Mouse (Mus musculus) intestine, embryonic 15.5 days (tissue): ENCODE measurements at regions not wholly inside any gene's neighbourhood (a gene's known extent, or its start where the extent isn't known, plus 50 kb on each side); places are given as distances from the start of the nearest gene placed in this dataset.

Experiments
- ATAC-seq: fragments of 200-750 bp; cut with Nextera tagmentation; 2 replicates; pipeline ENCODE4 v1.8.0; 2017; ENCODE audit warnings: moderate TSS enrichment, moderate library complexity
- H3K27ac ChIP-seq: fragments of 300-500 bp; sonication (generic); 2 replicates; pipeline ENCODE4 v1.5.1; 2015; ENCODE audit warnings: mild to moderate bottlenecking, inconsistent platforms
- H3K27me3 ChIP-seq: fragments of 300-500 bp; sonication (generic); replicated peaks from 2 replicates; pipeline ENCODE4 v1.6.1; 2015; ENCODE audit warnings: inconsistent platforms
- H3K36me3 ChIP-seq: fragments of 300-500 bp; sonication (generic); 2 replicates; pipeline ENCODE4 v1.6.1; 2015; ENCODE audit warnings: inconsistent platforms
- H3K4me1 ChIP-seq: fragments of 300-500 bp; sonication (generic); replicated peaks from 2 replicates; pipeline ENCODE4 v1.6.1; 2015; ENCODE audit warnings: inconsistent platforms
- H3K4me2 ChIP-seq: fragments of 300-500 bp; sonication (generic); replicated peaks from 2 replicates; pipeline ENCODE4 v1.6.1; 2015; ENCODE audit warnings: mild to moderate bottlenecking, inconsistent platforms
- H3K4me3 ChIP-seq: fragments of 300-500 bp; sonication (generic); replicated peaks from 2 replicates; pipeline ENCODE4 v1.5.1; 2015; ENCODE audit warnings: inconsistent platforms
- H3K9ac ChIP-seq: fragments of 300-500 bp; sonication (generic); 2 replicates; pipeline ENCODE4 v1.6.1; 2015; ENCODE audit warnings: inconsistent platforms
- H3K9me3 ChIP-seq: fragments of 300-500 bp; sonication (generic); 2 replicates; pipeline ENCODE4 v1.6.1; 2016; ENCODE audit warnings: inconsistent platforms
- WGBS: fragments of 180-500 bp; shearing (Covaris S2); methylation state at CpG from one replicate; pipeline ENCODE4 v1.1.7; 2015; 5-methylcytosine and 5-hydroxymethylcytosine counted together

DNA sequence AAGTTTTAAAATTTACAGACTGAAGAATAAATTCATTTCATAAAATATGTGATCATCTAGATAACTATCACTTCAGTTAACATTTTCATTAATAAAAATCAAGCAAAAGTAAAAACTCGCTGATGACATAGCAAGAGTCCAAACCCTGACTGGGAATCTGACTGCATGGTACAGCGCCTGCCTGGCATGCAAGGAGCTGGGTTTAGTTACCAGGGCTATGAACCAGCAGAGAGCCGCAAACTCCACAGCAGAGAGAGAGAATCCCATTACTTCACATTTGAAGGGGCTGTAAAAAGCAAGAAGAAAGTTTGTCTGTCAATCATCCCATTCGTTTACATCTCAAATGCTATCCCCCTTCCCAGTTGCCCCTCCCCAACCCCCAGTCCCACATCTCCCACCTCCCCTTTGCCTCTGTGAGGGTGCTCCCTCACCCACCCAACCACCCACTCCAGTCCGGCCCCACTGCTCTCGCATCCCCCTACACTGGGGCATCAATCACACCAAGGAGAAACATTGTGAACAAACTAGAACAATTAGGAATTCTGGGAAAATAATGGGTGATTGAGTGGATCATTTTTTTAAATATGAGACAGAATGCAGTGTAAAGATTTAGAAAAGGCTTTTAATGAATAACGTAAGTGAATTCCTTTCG, 487.6 kb downstream of the Efna5 start:
- H3K9me3 ChIP-seq, result no peaks in the 10 kb centered on the region
- H3K27me3 ChIP-seq, result no peaks in the 10 kb centered on the region
- 92% methylated on average over 8 of the region's 8 CpGs for WGBS
- H3K36me3 ChIP-seq, result no peaks in the 10 kb centered on the region
- H3K4me2 ChIP-seq, result no peak overlapping the region
- H3K9ac ChIP-seq, result no peak overlapping the region
- no peak overlapping the region for H3K4me3 ChIP-seq
- no peaks in the 10 kb centered on the region for H3K4me1 ChIP-seq
- H3K27ac ChIP-seq, result no peak overlapping the region
- no peak for ATAC-seq

DNA sequence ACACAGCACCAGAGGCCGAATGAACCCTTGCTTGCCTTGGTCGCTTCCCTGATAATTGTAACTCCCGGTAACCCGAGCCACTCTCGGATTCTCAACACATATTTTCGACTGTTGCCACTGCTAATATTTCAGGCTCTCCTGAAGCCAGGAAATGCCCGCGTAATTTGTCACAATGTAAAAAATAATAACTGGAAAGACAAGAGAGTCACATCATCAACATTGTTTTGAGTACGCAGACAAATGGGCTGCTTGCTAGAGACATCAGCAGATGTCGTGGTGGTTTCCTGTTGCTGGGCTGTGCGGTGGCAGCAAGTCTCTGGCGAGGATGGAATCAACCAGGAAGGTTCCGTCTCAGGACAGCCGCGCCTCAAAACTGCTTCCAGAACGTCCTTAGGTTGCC, 497.1 kb downstream of the Efna5 start:
- no peak overlapping the region for H3K4me3 ChIP-seq
- ATAC-seq, result no peak

DNA sequence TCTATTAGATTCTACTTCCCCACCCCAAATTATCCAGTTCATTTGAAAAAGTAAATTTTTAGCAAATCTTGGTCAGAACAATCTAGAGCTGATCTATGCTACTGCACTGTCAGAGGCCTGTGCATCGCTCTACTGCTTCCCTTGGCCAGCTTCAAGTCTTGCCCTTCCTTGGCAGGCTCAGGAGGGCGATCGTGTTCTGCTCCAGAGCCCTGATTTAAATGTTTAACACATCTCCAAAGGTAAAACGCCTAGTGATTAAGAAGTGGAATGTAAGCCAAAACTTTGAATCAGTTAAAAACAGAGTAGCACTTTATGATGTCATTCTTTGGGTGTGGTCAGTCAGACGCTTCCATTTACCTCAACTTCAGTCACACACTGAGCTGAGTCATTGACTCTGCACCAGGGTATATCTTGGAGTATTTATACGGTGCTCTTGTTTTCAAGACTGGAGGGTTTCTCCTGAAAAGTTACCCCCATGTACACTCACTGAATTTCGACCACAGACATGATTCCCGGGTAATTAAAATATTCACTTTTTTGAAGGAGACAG, 502.2 kb downstream of the Efna5 start:
- Histone ChIP-seq H3K27ac (no peak overlapping the region), H3K27me3 (no peaks in the 10 kb centered on the region), H3K4me2 (no peak overlapping the region), H3K4me1 (no peaks in the 10 kb centered on the region), H3K9ac (no peak overlapping the region), H3K9me3 (no peaks in the 10 kb centered on the region), H3K36me3 (no peaks in the 10 kb centered on the region), H3K4me3 (no peak overlapping the region)
- WGBS, result 85% methylated on average over 8 of the region's 8 CpGs
- no peak for ATAC-seq

More for the DNA sequence above, 497.1 kb downstream of the Efna5 start:
- H3K27ac ChIP-seq, result no peak overlapping the region
- no peaks in the 10 kb centered on the region for H3K4me1 ChIP-seq
- H3K9ac ChIP-seq, result no peak overlapping the region
- H3K27me3 ChIP-seq, result no peaks in the 10 kb centered on the region
- H3K4me2 ChIP-seq, result no peak overlapping the region
- H3K9me3 ChIP-seq, result no peaks in the 10 kb centered on the region
- WGBS, result 66% methylated on average over 16 of the region's 16 CpGs
- H3K36me3 ChIP-seq, result no peaks in the 10 kb centered on the region

DNA sequence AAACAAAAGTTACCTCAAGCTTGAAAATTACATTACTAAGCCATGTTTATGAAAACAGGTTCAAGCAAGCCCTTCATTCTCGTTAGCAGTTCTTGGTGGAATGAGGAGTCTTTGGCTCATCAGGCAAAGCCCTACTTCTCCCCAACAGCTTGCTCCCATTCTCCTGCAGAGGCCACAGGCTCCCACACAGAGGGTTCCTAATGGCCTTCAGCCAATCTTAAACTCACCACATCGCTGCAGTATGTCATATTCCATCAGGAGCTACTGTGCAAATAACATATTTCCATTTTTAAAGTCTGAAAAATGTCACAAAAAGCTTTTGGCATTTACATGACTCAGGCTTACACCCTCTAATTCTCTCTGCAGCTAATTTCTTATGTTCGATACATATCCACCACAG, 512.0 kb downstream of the Efna5 start:
- Histone ChIP-seq H3K4me1 (no peaks in the 10 kb centered on the region), H3K27ac (no peak overlapping the region), H3K36me3 (no peaks in the 10 kb centered on the region), H3K4me2 (no peak overlapping the region), H3K9ac (no peak overlapping the region), H3K9me3 (no peaks in the 10 kb centered on the region), H3K27me3 (no peaks in the 10 kb centered on the region), H3K4me3 (no peak overlapping the region)
- ATAC-seq, result no peak
- WGBS, result 72% methylated on average over 3 of the region's 3 CpGs

DNA sequence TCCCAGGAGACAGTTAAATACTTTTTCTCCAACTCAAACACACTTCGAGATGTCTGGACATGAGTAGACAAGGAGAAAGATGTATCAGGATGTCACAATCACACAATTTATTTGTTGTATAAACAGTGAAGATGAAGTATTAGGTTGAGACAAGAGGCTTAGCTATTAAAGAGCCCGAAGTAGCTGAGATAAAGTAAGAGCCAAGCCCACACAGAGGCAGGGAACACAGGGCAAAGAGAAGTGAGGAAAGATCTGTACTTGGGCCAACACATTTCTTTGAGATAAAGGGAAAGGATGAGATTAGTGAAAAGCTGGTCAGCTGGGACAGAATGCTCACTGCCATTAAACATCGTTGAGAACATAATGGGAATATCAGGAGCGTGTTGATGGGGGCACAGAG, 513.2 kb downstream of the Efna5 start:
- no peak for ATAC-seq
- H3K4me1 ChIP-seq, result no peaks in the 10 kb centered on the region
- H3K9ac ChIP-seq, result no peak overlapping the region
- H3K36me3 ChIP-seq, result no peaks in the 10 kb centered on the region
- H3K4me2 ChIP-seq, result no peak overlapping the region
- no peak overlapping the region for H3K27ac ChIP-seq
- no peaks in the 10 kb centered on the region for H3K9me3 ChIP-seq
- H3K27me3 ChIP-seq, result no peaks in the 10 kb centered on the region
- WGBS, result 45% methylated on average over 4 of the region's 4 CpGs
- no peak overlapping the region for H3K4me3 ChIP-seq

DNA sequence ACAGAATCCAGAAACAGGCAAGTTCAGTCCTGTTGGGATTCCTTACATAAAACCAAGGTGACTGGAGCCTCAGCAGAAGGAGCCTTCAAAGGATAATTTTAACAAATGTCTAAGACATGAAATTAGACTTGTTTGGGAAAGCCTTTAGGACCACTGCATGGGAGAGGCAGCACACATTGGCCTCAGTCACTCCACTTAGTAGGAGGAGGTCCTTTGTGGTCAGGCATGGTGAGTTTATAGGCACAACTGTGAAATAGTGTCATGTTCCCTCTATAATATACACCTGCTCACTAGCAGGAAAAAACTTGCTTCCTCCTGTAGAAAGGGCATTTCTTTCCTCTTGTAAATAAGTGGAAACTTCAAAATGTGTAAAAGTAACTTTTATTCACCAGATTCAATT, 522.8 kb downstream of the Efna5 start:
- H3K27me3 ChIP-seq, result no peaks in the 10 kb centered on the region
- H3K4me2 ChIP-seq, result no peak overlapping the region
- H3K4me3 ChIP-seq, result no peak overlapping the region
- ATAC-seq, result no peak
- no peaks in the 10 kb centered on the region for H3K36me3 ChIP-seq
- no peaks in the 10 kb centered on the region for H3K4me1 ChIP-seq
- H3K9ac ChIP-seq, result no peak overlapping the region
- no peaks in the 10 kb centered on the region for H3K9me3 ChIP-seq
- H3K27ac ChIP-seq, result no peak overlapping the region

DNA sequence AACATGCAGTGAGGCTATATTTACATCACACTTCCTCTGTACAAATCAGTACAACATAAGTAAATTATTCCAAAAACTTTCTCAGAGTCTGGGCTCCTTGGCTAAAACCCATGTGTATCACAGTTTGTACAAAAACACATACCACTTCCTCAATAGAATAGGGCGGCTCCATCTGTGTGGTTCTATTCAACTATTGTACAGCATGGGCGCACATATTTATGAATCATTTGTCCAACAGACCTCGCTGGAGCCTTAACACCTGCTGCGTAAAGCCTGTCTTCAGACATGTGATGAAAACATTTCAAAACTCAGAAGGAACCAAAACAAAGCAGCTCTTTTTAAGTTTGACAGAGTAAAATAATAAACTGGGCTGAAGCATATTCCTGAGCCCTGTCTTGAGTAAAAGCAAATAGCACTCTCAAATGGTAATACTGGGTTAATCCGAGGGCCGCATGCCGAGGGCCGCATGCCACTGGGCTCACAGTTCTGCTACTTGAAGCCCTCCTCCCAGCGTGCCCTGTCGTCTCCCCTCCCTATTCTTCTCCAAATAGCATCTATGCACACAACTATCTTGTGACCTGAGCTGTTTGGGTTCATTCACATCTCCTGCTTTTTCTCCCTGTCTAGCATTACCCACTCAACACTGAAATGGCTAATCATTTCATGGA, 543.1 kb downstream of the Efna5 start:
- no peak for ATAC-seq
- Histone ChIP-seq H3K4me2 (no peak overlapping the region), H3K9me3 (no peaks in the 10 kb centered on the region), H3K9ac (no peak overlapping the region), H3K4me3 (no peak overlapping the region), H3K4me1 (no peaks in the 10 kb centered on the region), H3K27ac (no peak overlapping the region), H3K27me3 (no peaks in the 10 kb centered on the region), H3K36me3 (no peaks in the 10 kb centered on the region)
- WGBS, result 55% methylated on average over 10 of the region's 10 CpGs

DNA sequence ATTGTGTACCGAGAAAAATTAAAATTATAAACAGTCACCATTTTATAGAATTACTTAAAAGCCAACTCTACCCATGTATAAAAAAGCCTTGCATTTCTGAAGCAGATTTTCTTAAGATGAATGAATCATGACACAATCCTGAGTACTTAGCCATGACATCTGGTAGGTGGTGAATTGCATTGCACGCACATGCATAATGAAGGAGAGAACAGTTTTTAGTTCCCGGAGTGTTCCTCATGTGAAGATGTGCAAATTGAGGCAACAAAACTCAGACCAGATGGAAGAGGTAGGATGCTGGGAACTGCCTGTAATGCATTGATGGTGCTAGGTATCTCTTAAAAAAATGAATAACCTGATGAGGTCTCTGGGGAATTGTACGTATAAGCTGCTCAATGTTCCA, 550.9 kb downstream of the Efna5 start:
- Histone ChIP-seq H3K4me1 (no peaks in the 10 kb centered on the region), H3K9ac (no peak overlapping the region), H3K4me3 (no peak overlapping the region), H3K9me3 (no peaks in the 10 kb centered on the region), H3K36me3 (no peaks in the 10 kb centered on the region), H3K27me3 (no peaks in the 10 kb centered on the region), H3K4me2 (no peak overlapping the region), H3K27ac (no peak overlapping the region)
- 91% methylated on average over 4 of the region's 4 CpGs for WGBS
- ATAC-seq, result no peak

DNA sequence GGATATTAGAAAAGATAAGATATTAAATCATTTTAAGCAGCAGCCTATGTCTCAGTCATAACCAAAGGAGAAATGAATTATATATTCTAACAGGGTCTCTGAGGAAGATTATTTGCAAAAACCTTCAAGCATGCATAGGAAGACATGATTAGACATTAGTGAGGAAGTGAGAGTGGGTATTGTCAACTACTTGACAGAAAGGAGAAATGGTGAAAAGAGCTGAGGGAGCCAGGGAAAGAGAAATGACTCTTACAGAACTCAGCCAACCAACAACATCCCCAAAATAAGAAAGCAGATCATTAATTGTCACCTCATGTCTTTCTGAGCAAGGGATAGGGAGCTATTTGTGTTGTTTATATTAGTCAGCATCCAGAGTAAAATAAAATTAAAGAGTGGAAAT, 554.3 kb downstream of the Efna5 start:
- H3K27ac ChIP-seq, result no peak overlapping the region
- no peaks in the 10 kb centered on the region for H3K36me3 ChIP-seq
- H3K4me1 ChIP-seq, result no peaks in the 10 kb centered on the region
- H3K9ac ChIP-seq, result no peak overlapping the region
- no peak for ATAC-seq
- no peak overlapping the region for H3K4me2 ChIP-seq
- H3K27me3 ChIP-seq, result no peaks in the 10 kb centered on the region
- no peaks in the 10 kb centered on the region for H3K9me3 ChIP-seq
- H3K4me3 ChIP-seq, result no peak overlapping the region

DNA sequence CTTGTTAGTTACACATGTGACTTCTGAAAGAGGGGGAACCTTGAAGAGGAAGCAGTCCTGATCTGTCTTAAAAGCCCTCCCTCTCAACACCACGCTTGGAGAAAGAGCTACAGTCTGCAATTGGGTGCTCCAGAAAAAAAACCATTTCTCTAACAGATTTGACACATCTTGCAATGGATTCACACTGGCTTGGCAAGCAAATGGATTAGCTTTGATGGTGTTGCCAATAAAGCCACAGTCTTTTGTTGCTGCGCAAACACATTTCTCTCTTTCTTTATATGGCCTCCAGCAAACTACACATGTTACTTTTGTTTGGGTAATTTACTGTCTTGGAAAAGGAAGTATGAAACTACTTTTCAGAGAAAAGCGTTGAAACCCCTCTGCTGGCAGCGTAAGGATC, 562.1 kb downstream of the Efna5 start:
- ATAC-seq, result no peak
- 58% methylated on average over 4 of the region's 4 CpGs for whole genome bisulfite sequencing
- Histone ChIP-seq H3K27ac (no peak overlapping the region), H3K4me2 (no peak overlapping the region), H3K9me3 (no peaks in the 10 kb centered on the region), H3K9ac (no peak overlapping the region), H3K27me3 (no peaks in the 10 kb centered on the region), H3K36me3 (no peaks in the 10 kb centered on the region), H3K4me1 (no peaks in the 10 kb centered on the region), H3K4me3 (no peak overlapping the region)

DNA sequence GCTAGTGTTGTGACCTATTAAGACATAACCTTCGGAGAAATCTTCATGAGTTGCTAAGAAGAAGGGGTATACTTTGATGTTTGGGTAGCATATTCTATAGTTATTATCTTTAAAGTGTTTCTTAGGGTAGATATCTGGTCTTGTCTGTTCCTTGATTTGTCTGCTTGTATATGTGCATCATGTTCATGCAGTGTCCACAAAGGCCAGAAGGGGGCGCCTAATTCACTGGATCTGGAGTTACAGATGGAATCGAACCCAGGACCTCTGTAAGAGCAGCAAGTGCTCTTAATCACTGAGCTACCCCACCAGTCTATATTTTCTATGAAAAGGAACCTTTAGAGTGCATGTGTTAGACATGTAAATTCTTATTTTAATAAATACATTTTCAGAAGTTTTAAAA, 571.1 kb downstream of the Efna5 start:
- Histone ChIP-seq H3K4me2 (no peak overlapping the region), H3K36me3 (no peaks in the 10 kb centered on the region), H3K27ac (no peak overlapping the region), H3K4me1 (no peaks in the 10 kb centered on the region), H3K4me3 (no peak overlapping the region), H3K9ac (no peak overlapping the region), H3K27me3 (no peaks in the 10 kb centered on the region), H3K9me3 (no peaks in the 10 kb centered on the region)
- no peak for ATAC-seq
- WGBS, result 59% methylated on average over 3 of the region's 3 CpGs

DNA sequence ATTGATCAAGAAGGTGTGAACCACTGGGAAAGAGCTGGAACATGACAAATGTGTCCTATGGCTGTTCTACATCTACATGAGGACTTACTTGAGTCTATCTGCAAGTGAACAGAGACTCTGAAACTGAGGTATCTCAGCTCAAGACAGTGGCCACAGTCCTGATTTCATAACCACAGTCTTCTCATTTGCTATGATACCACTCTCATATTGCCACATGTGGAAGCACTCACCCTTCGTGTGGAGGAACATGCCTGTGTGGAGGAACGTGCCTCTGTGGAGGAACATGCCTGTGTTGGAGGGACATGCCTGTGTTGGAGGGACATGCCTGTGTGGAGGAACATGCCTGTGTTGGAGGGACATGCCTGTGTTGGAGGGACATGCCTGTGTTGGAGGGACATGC, 574.0 kb downstream of the Efna5 start:
- H3K27me3 ChIP-seq, result no peaks in the 10 kb centered on the region
- H3K9ac ChIP-seq, result no peak overlapping the region
- H3K4me1 ChIP-seq, result no peaks in the 10 kb centered on the region
- no peak overlapping the region for H3K4me3 ChIP-seq
- no peaks in the 10 kb centered on the region for H3K36me3 ChIP-seq
- no peak overlapping the region for H3K4me2 ChIP-seq
- no peak for ATAC-seq
- 90% methylated on average over 2 of the region's 2 CpGs for WGBS
- no peak overlapping the region for H3K27ac ChIP-seq
- no peaks in the 10 kb centered on the region for H3K9me3 ChIP-seq

DNA sequence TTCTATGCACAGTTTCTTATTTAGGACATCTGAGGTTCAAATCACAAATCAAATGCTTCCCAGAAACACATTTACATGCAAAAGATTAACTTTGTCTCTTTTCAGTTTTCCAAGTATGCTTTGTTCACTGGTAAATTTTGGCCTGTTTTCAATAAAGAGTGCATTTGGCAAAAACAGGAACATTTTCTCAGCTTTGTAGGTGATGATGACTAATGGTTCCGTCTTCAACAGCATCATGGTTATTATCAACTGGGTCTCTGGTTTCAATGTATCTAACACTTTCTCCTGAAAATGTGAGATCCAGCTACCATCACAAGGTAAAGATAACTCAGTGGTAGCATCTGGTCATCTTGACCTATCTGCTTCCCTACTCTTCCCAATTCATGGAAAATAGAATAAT, 574.6 kb downstream of the Efna5 start:
- no peak overlapping the region for H3K4me2 ChIP-seq
- no peaks in the 10 kb centered on the region for H3K4me1 ChIP-seq
- 76% methylated on average over 1 of the region's 1 CpGs for WGBS
- no peak overlapping the region for H3K27ac ChIP-seq
- H3K36me3 ChIP-seq, result no peaks in the 10 kb centered on the region
- no peak overlapping the region for H3K9ac ChIP-seq
- no peaks in the 10 kb centered on the region for H3K9me3 ChIP-seq
- H3K4me3 ChIP-seq, result no peak overlapping the region
- ATAC-seq, result no peak
- no peaks in the 10 kb centered on the region for H3K27me3 ChIP-seq
